Mouse (Mus musculus): ENCODE measurements around the gene Dhx9. TPM values are rescaled to one million over a fixed set of nuclear protein-coding genes. Genes with fewer than 3 reads are reported as not detected.

Dhx9 gene
- polyA plus RNA-seq, 1 experiment from 2014 or later = 18.8 TPM

GRCm38 (mm10) chr1:153493931-153494330 lies 6.5 kb upstream of the Dhx9 start:
- Histone ChIP-seq H3K4me1 (ENCODE audit: control insufficient read depth in 2 of 2, insufficient read depth in 2 of 2, low read length in 2 of 2) (peaks cover 0 to 3% of the 10 kb centered on the region in 2 experiments; a peak in 1 of 4 replicates), H3K27ac (replicated peaks in 1 of 2; ENCODE audit: control insufficient read depth in 1 of 2, insufficient read depth in 1 of 2, low read depth in 2 of 2, low read length in 2 of 2) (no peak overlapping the region), H3K9ac (ENCODE audit: low read length) (no peak overlapping the region), H3K36me3 (ENCODE audit: control insufficient read depth, insufficient read depth, low read length) (no peaks in the 10 kb centered on the region), H3K9me3 (ENCODE audit: control insufficient read depth, low read length) (no peaks in the 10 kb centered on the region), H3K4me3 (ENCODE audit: control insufficient read depth in 1 of 2, insufficient read depth in 1 of 2, low read depth in 1 of 2, low read length in 2 of 2) (no peak overlapping the region), H3K4me2 (ENCODE audit: low read length) (no peak overlapping the region), H3K27me3 (ENCODE audit: control insufficient read depth, insufficient read depth, low read length) (no peaks in the 10 kb centered on the region)
- no peak for ATAC-seq (ENCODE audit: insufficient number of reproducible peaks, insufficient read depth, low FRiP score, low read depth)
- WGBS = 25% methylated on average over 6 of the region's 6 CpGs

DNA sequence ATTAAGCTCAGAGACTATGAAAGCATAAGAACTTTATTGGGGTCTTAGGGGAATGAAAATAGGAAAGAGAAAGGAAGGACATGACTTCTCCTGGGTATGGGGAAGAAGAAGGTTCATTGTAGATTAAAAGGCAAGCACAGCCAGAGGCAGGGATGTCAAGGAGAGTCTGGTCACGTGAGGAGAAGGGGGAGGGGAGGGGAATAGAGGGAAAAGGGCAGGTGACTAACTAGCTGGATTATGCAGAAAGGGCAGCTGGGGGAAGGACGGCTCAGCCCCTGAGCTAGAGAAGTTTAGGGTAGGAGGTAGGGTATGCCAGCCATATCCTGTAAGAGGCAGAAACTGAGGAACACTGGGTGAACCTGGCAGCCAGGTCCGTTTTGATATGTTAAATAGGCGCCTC lies 5.9 kb upstream of the Dhx9 start:
- Histone ChIP-seq H3K4me3 (ENCODE audit: control insufficient read depth in 1 of 2, insufficient read depth in 1 of 2, low read depth in 1 of 2, low read length in 2 of 2) (no peak overlapping the region), H3K36me3 (ENCODE audit: control insufficient read depth, insufficient read depth, low read length) (no peaks in the 10 kb centered on the region), H3K4me2 (ENCODE audit: low read length) (no peak overlapping the region), H3K9me3 (ENCODE audit: control insufficient read depth, low read length) (no peaks in the 10 kb centered on the region), H3K4me1 (ENCODE audit: control insufficient read depth in 2 of 2, insufficient read depth in 2 of 2, low read length in 2 of 2) (peaks cover 0 to 3% of the 10 kb centered on the region in 2 experiments; a peak in 1 of 4 replicates), H3K9ac (ENCODE audit: low read length) (no peak overlapping the region), H3K27ac (replicated peaks in 1 of 2; ENCODE audit: control insufficient read depth in 1 of 2, insufficient read depth in 1 of 2, low read depth in 2 of 2, low read length in 2 of 2) (no peak overlapping the region), H3K27me3 (ENCODE audit: control insufficient read depth, insufficient read depth, low read length) (no peaks in the 10 kb centered on the region)
- WGBS = 36% methylated on average over 4 of the region's 4 CpGs
- ATAC-seq (ENCODE audit: insufficient number of reproducible peaks, insufficient read depth, low FRiP score, low read depth) = no peak

GRCm38 (mm10) chr1:153491822-153492221 lies 4.4 kb upstream of the Dhx9 start:
- no peak overlapping the region for H3K4me2 ChIP-seq (ENCODE audit: low read length)
- no peak overlapping the region for H3K9ac ChIP-seq (ENCODE audit: low read length)
- H3K4me1 ChIP-seq (ENCODE audit: control insufficient read depth in 2 of 2, insufficient read depth in 2 of 2, low read length in 2 of 2) = peaks cover 0 to 3% of the 10 kb centered on the region in 2 experiments; a peak in 1 of 4 replicates
- H3K36me3 ChIP-seq (ENCODE audit: control insufficient read depth, insufficient read depth, low read length) = no peaks in the 10 kb centered on the region
- 83% methylated on average over 1 of the region's 1 CpGs for WGBS
- ATAC-seq (ENCODE audit: insufficient number of reproducible peaks, insufficient read depth, low FRiP score, low read depth) = no peak
- no peaks in the 10 kb centered on the region for H3K9me3 ChIP-seq (ENCODE audit: control insufficient read depth, low read length)
- H3K4me3 ChIP-seq (ENCODE audit: control insufficient read depth in 1 of 2, insufficient read depth in 1 of 2, low read depth in 1 of 2, low read length in 2 of 2) = no peak overlapping the region
- H3K27ac ChIP-seq (replicated peaks in 1 of 2; ENCODE audit: control insufficient read depth in 1 of 2, insufficient read depth in 1 of 2, low read depth in 2 of 2, low read length in 2 of 2) = no peak overlapping the region
- no peaks in the 10 kb centered on the region for H3K27me3 ChIP-seq (ENCODE audit: control insufficient read depth, insufficient read depth, low read length)

DNA sequence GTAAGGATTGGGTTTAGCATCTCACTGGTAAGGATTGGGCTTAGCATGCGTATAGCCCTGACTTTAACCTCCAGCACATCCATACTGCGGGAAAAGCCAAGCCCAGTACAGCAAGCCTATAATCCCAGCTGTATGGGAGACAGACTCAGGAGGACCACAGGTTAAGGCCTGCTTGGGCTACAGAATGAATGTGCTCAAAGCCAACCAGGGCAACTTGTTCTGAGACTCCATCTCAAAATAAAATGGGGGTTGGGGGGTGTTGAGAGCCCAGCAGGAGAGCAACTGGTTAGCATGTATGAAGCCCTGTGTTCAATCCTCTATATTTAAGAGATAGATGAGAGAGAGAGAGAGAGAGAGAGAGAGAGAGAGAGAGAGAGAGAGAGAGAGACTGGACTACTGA lies 3.9 kb upstream of the Dhx9 start:
- Histone ChIP-seq H3K9ac (ENCODE audit: low read length) (no peak overlapping the region), H3K4me3 (ENCODE audit: control insufficient read depth in 1 of 2, insufficient read depth in 1 of 2, low read depth in 1 of 2, low read length in 2 of 2) (no peak overlapping the region), H3K36me3 (ENCODE audit: control insufficient read depth, insufficient read depth, low read length) (no peaks in the 10 kb centered on the region), H3K4me1 (ENCODE audit: control insufficient read depth in 2 of 2, insufficient read depth in 2 of 2, low read length in 2 of 2) (peaks cover 0 to 3% of the 10 kb centered on the region in 2 experiments; a peak in 1 of 4 replicates), H3K4me2 (ENCODE audit: low read length) (no peak overlapping the region), H3K27ac (replicated peaks in 1 of 2; ENCODE audit: control insufficient read depth in 1 of 2, insufficient read depth in 1 of 2, low read depth in 2 of 2, low read length in 2 of 2) (no peak overlapping the region), H3K9me3 (ENCODE audit: control insufficient read depth, low read length) (no peaks in the 10 kb centered on the region), H3K27me3 (ENCODE audit: control insufficient read depth, insufficient read depth, low read length) (no peaks in the 10 kb centered on the region)
- WGBS = 76% methylated on average over 2 of the region's 2 CpGs
- no peak for ATAC-seq (ENCODE audit: insufficient number of reproducible peaks, insufficient read depth, low FRiP score, low read depth)

DNA sequence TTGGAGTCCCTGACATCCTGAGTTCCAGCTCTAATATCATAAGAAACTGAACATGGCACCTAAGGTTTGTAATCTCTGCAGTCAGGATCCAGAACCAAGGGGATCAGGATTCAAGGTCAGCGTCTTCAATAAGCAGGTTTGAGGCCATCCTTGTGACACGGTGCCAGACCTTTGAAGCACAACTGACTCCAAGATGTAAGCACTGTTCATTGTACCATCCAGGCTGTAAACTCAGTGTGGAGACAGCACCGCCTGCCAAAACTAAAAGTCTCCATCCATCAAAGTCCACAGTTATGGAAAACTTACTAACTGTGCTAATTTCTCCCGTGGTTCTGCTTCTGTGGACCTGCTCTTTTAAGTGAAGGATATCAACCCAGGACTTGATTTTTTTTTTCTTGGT lies 2.5 kb upstream of the Dhx9 start:
- no peak overlapping the region for H3K9ac ChIP-seq (ENCODE audit: low read length)
- no peaks in the 10 kb centered on the region for H3K27me3 ChIP-seq (ENCODE audit: control insufficient read depth, insufficient read depth, low read length)
- WGBS = 76% methylated on average over 4 of the region's 4 CpGs
- no peak for ATAC-seq (ENCODE audit: insufficient number of reproducible peaks, insufficient read depth, low FRiP score, low read depth)
- H3K36me3 ChIP-seq (ENCODE audit: control insufficient read depth, insufficient read depth, low read length) = no peaks in the 10 kb centered on the region
- H3K27ac ChIP-seq (replicated peaks in 1 of 2; ENCODE audit: control insufficient read depth in 1 of 2, insufficient read depth in 1 of 2, low read depth in 2 of 2, low read length in 2 of 2) = no peak overlapping the region
- no peak overlapping the region for H3K4me2 ChIP-seq (ENCODE audit: low read length)
- no peaks in the 10 kb centered on the region for H3K9me3 ChIP-seq (ENCODE audit: control insufficient read depth, low read length)
- H3K4me1 ChIP-seq (ENCODE audit: control insufficient read depth in 2 of 2, insufficient read depth in 2 of 2, low read length in 2 of 2) = peaks cover 0 to 15% of the 10 kb centered on the region in 2 experiments; a peak in 2 of 4 replicates
- H3K4me3 ChIP-seq (ENCODE audit: control insufficient read depth in 1 of 2, insufficient read depth in 1 of 2, low read depth in 1 of 2, low read length in 2 of 2) = no peak overlapping the region

- H3K9ac ChIP-seq (ENCODE audit: low read length) = no peak overlapping the region
- H3K9me3 ChIP-seq (ENCODE audit: control insufficient read depth, low read length) = no peaks in the 10 kb centered on the region
- no peak overlapping the region for H3K4me2 ChIP-seq (ENCODE audit: low read length)
- H3K27ac ChIP-seq (replicated peaks in 1 of 2; ENCODE audit: control insufficient read depth in 1 of 2, insufficient read depth in 1 of 2, low read depth in 2 of 2, low read length in 2 of 2) = no peak overlapping the region
- no peaks in the 10 kb centered on the region for H3K36me3 ChIP-seq (ENCODE audit: control insufficient read depth, insufficient read depth, low read length)
- peaks cover 0 to 20% of the 10 kb centered on the region in 2 experiments; a peak in 2 of 4 replicates for H3K4me1 ChIP-seq (ENCODE audit: control insufficient read depth in 2 of 2, insufficient read depth in 2 of 2, low read length in 2 of 2)
- 42% methylated on average over 2 of the region's 2 CpGs for WGBS
- H3K4me3 ChIP-seq (ENCODE audit: control insufficient read depth in 1 of 2, insufficient read depth in 1 of 2, low read depth in 1 of 2, low read length in 2 of 2) = no peak overlapping the region
- no peaks in the 10 kb centered on the region for H3K27me3 ChIP-seq (ENCODE audit: control insufficient read depth, insufficient read depth, low read length)
- no peak for ATAC-seq (ENCODE audit: insufficient number of reproducible peaks, insufficient read depth, low FRiP score, low read depth)
Measured at GRCm38 (mm10) chr1:153489540-153489939, 2.1 kb upstream of the Dhx9 start.

- no peaks in the 10 kb centered on the region for H3K27me3 ChIP-seq (ENCODE audit: control insufficient read depth, insufficient read depth, low read length)
- no peak overlapping the region for H3K27ac ChIP-seq (replicated peaks in 1 of 2; ENCODE audit: control insufficient read depth in 1 of 2, insufficient read depth in 1 of 2, low read depth in 2 of 2, low read length in 2 of 2)
- no peak overlapping the region for H3K4me3 ChIP-seq (ENCODE audit: control insufficient read depth in 1 of 2, insufficient read depth in 1 of 2, low read depth in 1 of 2, low read length in 2 of 2)
- no peak overlapping the region for H3K9ac ChIP-seq (ENCODE audit: low read length)
- no peaks in the 10 kb centered on the region for H3K9me3 ChIP-seq (ENCODE audit: control insufficient read depth, low read length)
- ATAC-seq (ENCODE audit: insufficient number of reproducible peaks, insufficient read depth, low FRiP score, low read depth) = no peak
- 48% methylated on average over 7 of the region's 7 CpGs for WGBS
- no peaks in the 10 kb centered on the region for H3K36me3 ChIP-seq (ENCODE audit: control insufficient read depth, insufficient read depth, low read length)
- peaks cover 0 to 21% of the 10 kb centered on the region in 2 experiments; a peak in 2 of 4 replicates for H3K4me1 ChIP-seq (ENCODE audit: control insufficient read depth in 2 of 2, insufficient read depth in 2 of 2, low read length in 2 of 2)
- no peak overlapping the region for H3K4me2 ChIP-seq (ENCODE audit: low read length)
Measured at GRCm38 (mm10) chr1:153489132-153489531, 1.7 kb upstream of the Dhx9 start.
